Mouse (Mus musculus) ovary, adult 18-20 months (tissue): ENCODE measurements around the gene Cilp.
A peak's percentile ranks its signal among the peaks of the same experiment; 100 is the strongest.
"Not testable (repeated sequence)": the region's sequence is repeated elsewhere in the genome, so short reads cannot be mapped to it uniquely, and the experiment has no call there.

Experiments
- DNase-seq: peaks from one replicate; pipeline ENCODE4 v3.0.0; 2022; ENCODE audit warnings: low spot score, mixed read lengths

Cilp gene

DNA sequence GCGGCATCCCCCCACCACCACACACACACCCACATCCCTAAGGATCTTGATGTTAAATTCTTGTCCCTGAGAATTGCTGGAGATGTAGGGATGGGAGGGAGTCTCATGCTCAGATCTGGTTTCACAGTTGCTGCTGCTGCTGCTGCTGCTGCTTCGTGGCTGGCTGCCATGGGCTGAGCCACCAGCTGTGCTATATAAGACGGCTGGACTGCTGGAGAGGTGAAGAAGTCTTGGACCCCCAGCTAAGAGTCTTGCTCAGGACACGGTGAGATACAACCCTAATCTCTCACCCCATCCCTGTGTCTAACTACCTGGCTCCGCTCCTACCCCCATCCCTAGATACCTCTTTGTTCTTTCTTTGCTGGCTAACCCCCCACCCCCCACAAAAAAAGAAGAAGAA is at the start of gene Cilp:
Cilp (plus strand) TSS at position 222 of the 400 bp plus-strand sequence.
- no peak for DNase-seq

DNA sequence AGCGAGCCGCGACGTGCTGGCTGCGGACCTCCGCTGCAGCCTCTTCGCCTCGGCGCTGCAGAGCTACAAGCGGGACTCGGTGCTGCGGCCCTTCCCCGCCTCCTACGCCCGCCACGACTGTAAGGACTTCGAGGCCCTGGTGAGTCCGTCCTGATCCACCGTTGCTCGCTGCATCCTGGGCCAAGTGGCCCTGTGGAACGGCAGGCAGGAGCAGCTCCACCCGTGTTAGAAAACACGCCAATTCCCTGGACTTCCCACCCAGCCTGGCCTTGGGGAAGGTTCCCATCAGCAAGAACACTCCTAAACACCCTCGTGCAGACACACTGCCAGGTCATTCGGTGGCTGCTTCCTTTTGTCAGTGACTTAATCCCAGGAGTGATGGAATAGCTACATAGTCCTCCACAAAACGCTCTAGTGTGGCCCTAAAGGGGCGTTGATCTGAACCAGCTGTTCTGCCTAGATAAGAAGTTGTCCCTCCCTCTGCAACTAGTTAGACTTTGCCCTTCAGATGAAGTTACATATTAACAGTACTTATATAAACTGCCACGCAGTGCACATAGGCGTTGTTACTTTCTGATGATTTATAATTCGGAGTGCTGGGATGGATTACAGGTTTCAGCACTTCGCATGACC is 49.4 kb upstream of the Cilp start:
- DNase-seq = no peak

DNA sequence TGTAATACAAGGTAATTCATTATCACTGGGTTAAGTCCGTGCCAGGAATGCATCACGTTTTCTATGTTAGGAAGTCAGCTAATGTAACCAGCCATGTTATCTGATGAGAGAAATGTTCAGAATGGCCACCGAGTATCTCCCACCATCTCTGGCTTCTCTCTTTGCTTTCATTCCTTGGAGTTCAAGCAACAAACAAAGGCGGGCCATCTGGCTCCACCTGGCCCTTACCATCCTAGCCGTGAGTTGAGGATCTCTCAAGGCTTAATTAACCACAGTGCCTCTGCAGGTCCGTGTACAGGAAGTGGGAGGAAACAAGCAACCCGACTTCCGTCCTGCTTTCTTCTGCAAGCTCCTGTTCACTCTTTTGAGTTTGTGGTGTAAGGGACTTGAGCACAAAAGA is 48.0 kb upstream of the Cilp start:
- DNase-seq = no peak

DNA sequence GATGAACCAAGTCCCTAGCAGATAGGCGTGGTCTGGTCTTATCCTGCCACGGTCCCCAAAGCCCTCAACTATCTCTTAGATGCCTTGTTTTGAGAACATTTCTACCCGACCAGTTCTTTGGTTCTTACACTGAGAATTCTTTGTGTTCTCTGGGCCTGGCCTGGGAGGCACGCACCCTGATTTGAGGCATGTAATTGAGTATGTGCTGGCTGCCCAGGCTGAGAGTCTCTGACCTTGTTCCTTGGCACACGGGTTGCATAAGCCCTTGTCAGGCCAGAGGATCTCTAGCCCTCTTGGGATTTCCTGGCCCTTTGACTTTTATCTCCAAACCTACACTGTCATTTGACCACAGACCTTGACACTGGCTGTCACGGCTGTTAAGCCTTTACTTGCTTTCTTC is 47.3 kb upstream of the Cilp start:
- peak; percentile 63 for DNase-seq

DNA sequence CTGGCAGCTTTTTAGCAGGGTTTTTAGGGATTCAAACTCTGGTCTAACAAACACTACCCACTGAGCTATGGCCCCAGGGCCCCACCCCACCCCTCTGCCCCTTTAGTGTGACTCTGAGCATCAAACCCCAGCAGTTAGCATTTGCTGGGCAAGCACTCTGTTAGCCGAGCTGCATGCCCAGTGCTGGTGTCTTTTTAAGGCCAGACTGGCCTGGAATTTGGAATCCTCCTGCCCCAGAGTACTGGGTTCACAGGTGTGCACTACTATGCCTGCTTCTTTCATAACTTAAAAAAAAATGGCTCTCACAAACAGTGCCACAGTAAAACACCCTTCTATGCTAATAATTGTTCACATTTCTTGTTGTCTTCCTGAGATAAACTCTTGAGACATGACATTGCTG is 46.1 kb upstream of the Cilp start:
- DNase-seq = no peak

DNA sequence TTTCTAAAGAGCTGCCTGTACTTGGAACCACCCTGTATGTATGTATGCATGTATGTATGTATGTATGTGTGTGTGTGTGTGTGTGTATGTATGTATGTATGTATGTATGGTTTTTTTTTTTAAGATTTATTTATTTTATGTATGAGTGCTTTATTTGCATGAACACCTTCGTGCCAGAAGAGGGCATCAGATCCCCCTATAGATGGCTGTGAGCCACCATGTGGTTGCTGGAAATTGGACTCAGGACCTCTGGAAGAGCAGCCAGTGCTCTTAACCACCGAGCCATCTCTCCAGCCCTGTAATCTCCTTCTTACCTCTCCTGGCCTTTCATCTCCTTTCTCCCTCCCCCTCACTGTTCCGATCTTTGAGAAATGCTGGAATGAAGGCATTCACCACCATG is 44.6 kb upstream of the Cilp start:
- DNase-seq = not testable (repeated sequence)

DNA sequence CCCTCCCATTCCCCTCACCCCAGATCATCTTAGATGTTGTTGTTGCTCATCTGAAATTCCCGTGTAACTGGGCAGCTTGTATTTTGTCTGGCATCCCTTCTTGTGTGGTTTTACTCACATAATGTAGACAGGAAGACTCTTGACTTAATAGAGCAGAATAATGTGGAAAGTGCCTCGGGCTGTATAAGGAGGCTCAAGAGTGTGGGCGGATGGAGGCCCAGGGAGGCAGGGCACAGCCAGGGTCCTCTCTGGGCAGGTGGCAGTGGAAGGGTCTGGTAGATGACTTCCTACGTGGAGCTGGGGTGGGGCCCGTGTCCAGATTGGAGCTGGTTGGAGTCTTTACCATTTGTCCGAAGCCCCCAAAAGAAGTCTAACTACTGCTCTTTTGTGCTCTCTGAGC is 41.1 kb upstream of the Cilp start:
- no peak for DNase-seq

DNA sequence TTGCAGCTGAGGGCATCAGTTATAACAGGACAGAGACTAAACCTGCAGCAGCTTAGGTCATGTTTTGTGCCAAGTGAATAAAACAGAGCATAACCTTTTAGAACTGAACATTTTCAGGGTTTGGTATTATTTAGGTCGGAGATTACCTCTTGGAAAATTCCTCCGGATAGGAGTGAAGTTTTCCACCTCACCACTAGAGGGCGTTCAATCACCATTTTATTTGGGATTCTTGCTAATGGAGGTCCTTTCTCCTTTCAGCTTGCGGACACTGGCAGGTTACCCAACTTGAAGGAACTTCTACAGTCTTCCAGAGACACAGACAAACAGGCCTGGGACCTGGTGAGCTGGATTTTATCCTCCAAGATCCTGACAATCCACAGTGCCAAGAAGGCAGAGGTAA is 39.2 kb upstream of the Cilp start:
- DNase-seq = no peak

DNA sequence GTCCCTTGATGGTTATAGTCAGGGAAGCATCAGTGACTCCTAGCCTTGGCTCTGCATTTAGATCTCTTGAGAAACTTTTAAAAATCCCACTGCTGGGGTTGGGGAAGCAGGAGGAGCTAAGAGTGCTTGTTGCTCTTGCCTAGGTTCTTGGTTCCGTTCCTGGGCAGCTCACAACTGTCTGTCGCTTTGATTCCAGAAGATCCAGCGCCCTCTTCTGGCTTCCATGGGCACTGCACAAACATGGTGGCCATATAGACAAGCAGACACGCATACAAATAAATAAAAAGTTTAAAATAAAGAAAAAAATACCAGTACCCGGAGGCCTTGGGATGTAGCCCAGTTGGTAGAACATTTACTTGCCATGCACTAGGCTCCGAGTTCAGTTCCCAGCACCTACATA is 34.7 kb upstream of the Cilp start:
- DNase-seq = no peak

DNA sequence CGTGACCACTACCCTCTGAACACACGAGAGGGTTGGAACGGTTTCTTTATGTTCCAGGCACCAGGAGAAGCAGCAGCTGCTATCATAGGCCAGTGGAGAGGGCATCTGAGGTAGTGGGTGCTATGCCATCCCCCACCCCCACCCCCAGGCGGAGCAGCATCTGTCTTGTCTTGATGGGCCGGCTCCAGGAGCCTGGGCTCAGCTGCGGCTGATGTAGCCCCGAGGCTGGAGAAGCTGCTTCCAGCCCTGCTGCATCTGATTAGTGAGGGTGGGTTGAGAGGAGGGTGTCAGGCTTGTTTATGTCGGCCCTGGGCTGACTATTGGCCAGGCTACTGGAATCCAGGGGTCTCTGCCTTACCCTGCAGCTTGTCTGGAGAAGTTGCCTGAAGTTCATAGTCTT is 33.7 kb upstream of the Cilp start:
- no peak for DNase-seq

DNA sequence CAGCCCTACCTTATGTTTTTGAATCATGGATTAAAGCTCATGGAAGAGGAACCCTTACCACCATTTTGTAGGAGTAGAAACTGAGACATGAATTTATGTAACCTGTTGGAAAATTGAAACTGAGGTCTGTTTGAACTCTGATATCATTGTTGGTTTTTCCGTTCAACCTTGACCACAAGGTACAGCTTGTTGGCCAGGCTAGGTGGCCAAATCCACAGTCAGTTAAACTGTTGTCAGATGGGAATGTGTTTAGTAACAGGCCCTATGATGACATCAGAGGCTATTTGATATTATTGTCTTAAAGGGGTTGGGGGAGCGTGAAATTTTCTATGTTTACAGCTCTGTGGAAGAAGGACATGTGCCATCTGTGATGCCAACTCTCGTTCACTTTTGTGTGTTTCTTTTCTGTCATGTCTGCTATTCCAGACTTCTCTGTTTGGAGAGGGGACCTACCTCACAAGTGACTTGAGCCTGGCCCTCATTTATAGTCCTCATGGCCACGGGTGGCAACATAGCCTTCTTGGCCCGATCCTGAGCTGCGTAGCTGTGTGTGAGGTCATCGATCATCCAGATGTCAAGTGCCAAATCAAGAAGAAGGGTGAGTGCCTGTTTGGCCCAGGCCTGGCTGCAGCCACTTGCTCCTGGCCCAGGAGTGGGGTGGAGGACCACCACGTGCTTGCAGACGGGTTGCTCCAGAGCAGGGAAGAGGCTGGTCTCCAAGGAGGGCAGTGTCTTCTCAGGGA is 31.6 kb upstream of the Cilp start:
- DNase-seq = no peak

DNA sequence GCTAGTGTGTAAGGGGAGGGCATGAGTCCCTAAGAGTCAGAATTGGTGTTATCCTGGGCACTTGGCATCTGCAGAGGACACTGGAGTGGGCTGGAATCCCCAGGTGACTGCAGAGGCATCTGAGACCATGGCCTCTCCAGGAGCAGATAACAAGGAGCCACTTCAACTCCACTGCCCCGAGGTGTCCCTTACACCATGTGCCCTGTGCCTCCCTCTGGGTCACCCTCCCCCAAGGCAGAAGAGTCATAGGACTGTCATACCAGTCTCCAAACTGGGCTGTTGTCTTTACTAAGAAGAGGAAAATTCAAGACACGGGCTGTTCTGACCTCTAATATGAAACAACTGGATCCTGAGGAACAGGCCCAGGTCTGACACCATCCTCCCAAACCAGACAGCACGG is 30.2 kb upstream of the Cilp start:
- DNase-seq = no peak

DNA sequence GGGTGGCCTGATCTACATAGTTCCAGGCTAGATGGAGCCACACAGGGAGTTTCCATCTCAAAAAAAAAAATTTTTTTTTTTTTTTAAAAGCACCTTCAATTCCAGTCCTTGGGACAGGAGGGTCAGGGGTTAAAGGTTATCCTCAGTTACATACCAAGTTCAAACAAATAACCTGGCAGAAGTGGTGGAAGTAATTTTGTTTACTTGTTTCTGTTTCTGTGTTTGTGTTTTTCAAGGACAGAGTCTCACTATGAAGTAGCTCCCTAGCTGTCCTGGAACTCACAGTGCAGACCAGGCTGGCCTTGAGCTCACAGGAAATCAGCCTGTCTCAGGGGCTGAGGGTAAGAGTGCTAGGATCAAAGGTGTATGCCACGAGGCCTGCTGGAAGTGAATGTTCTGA is 29.4 kb upstream of the Cilp start:
- DNase-seq = no peak

DNA sequence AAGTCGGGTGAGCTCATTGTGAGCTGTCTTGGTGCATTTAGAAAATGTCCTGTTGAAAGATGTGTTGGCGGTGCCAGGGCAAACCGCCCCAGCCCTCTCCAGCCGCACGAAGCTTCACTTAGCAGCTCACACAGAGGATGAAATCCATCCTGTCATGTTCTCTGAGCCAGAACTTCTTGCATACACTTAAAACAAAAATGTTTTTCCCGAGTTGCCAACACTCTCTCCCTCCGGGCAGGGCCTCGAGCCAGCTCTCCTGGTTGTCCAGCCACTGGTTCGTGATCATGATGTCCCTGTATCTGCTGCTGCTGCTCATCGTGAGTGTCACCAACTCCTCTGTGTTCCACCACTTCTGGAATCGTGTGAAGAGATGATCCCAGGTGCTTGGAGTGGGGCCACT is 27.4 kb upstream of the Cilp start:
- no peak for DNase-seq

DNA sequence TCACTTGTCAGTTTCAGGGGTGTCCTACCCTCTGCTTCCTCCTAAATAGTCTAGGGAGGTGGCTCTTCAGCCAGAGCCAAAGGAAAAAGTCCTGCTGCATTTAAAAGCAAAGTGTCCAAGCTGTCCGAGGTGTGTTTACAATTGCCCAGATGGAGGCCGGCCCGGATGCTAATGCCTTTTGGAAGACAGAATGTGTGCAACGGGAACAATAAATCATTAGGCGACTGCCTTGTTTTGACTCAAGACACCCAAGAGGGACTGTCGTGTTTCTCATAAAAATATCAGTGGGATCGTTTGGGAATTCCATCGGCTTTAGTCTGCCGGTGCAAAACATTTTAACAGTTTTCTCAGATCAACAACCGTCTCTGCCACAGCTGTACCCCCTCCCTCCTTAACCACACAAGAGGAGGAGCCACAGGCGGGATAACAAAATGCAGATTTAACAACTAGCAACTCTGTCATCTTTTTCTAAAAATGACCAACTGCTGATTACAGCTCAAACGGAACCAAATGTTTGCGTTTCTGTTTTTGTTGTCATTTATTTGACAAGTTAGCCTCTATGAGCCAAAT is 26.7 kb upstream of the Cilp start:
- DNase-seq = no peak

DNA sequence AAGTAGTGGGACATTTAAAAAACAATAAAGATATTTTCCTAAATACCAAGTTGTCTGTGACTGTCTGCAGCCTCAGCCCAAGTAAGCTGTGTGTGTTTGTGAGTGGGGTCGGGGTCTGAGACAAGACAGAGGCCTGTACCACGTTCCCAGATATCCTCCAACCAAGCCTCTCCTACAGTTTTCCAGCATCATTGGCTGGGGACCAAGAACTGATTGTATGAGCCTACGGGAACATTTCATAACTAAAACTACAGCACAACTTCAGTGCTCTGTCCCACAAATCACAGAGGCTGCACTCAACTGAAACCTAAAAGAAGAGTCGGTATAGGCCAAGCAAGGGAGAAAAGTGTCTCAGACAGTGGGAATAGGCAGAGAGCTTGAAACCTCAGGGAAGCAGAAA is 25.8 kb upstream of the Cilp start:
- no peak for DNase-seq

DNA sequence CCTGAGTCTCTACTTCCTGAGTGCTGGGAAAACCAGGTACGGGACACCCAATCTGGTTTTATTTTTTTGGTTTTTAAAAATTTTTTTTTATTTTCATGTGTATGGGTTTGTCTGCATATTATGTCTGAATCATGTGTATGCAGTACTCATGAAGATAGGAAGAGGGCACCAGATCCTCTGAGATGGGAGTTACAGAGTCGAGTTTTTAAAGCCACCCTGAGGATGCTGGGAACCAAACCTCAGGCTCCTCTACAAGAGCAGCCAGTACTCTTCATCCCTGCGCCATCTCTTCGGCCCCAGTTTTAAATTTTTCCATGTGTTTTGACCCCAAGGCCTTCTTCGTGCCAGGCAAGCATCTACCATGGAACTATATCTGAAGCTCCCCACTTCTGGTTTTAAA is 25.2 kb upstream of the Cilp start:
- no peak for DNase-seq

DNA sequence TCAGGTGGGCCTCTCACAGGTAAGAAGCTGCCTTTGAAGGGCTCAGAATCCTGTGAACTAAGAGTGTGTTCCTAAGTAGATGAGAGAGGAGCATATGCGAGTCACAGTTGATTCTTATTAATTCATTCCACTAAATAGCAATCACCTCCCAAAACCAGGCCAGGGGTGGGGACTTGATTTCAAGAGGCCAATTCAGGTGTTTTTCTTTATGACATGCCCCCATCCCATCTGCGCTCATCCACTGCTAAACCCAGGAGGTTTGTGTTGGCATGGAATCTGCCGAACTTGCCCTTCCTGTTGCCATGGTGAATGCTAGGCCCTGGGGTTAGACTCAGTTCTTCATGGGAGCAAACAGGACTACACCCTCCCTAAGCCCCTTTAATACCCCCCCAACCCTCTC is 24.4 kb upstream of the Cilp start:
- DNase-seq = no peak

DNA sequence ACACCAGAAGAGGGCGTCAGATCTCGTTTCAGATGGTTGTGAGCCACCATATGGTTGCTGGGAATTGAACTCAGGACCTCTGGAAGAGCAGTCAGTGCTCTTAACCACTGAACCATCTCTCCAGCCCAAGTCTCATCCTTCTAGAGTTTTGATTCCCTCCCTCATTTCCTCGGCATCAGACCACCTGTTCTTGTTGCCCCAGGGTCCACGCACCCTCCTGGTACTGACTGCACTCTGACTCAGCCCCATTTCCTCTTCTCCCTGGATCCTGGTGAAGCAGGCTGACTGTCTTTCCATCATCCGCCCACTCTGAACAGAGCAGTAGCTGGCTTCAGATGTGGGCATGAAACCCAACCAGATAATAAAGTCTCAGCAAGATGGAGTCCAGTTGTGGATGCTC is 23.0 kb upstream of the Cilp start:
- DNase-seq = no peak

DNA sequence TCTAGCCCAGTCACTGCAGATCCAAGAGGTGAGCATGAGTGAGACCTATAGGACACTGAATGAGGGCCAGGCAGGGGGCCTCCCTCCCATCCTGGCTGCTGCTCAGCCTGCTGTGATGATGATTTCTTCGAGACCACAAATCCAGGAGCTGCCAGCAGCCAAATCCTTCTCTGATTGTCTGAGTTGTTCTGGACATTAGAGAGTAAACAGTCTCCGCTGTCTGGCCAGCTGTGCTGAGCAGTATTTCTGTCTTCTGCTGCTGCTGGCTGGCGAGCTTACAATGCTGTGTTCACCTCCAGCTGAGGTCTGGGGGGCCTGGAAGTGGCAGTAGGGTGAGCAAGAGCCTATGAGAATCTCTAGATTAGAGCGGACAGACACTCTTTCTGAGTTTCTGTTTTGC is 21.7 kb upstream of the Cilp start:
- DNase-seq = no peak

DNA sequence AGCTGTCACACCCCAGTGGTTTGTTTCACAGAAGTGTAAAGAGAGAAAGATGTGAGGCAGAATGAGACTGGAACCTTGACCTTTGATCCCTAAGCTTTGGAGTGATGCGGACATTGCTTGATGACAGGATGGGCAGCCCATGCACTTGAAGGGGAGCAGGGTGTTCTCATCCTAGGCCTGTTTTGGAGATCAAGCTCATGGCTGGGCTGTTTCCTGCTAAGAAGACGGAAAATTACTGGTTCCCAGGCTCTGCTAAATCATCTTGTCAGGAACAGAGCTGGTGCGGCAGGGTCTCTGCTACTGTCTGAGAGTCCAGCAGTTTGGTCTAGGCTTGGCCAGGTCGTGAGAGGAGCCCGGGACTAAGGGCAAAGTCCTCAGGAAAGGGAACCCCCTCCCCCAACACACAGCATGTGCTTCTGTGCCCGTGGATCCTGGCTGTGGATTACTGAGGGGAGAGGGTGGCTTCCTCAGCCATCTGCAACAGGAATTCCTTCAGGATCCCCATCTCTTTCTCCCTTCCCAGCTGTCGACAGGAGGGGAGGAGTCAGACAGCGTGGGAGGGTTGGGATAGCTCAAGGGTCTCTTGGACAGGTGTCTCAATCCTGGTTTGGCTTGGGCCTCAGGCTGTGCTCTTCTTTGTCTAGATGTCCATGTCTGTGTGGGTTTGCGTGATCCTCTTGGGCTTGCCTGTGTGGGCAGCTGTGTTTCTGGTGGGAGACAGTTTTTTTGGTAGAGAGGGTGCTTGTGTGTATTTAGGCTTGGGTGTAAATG is 20.8 kb upstream of the Cilp start:
- no peak for DNase-seq

DNA sequence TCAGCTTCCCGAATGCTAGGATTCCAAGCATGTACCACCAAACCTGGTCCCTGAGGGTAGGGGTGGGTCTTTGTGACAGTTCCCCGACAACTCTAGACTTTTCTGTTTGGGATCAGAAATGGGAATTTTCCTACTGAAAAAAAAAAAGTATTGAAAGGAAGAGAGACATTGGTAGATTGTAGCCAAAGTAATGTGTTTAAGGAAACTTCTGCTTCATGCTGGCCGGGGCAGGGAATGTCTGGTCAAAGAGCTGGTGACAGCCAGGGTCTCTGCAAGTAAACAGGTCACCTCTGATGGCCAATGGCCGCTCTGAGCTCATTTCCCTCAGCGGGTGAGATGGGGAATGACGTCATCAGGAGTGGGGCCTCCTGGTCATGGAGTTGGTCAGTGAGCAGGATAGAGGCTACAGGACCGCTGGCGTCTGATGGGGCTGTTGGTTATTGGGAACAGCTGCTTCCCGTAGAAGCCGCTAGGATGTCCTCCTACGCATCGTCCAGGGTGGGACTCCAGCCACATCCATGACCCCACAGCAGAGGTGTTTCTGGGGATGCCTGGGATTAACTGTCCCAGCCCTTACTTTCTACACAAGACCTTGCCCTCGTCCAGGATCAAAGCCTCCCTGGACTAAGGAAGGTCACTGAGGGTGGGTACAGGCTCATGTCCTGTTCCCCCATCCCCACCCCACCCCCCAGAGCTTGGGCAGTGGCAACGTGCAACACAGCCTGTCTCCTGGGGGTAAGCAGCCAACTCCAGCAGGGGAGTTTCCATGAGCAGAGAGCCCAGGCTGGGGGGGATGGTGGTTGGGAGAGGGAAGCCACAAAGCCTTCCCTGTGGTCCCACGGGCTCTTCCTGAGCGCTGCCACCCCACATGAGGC is 17.2 kb upstream of the Cilp start:
- DNase-seq = no peak
